Mouse (Mus musculus) T-helper 1 cell (primary cell): ENCODE data around the gene Klhl22.
"Not testable (repeated sequence)": the region's sequence is repeated elsewhere in the genome, so short reads cannot be mapped to it uniquely, and the experiment has no call there.

ENCODE experiments used
- in situ Hi-C: fragments of 300-600 bp; cut with MboI, MseI; formaldehyde crosslinking; loops from one replicate; pipeline ENCODE4 v1.15.1; 2025; ENCODE audit warnings: high pct_unique_total_duplicates

The Klhl22 gene

GRCm38 (mm10) chr16:17759344-17759773, at the start of gene Klhl22:
Gene Klhl22 (plus strand): TSS chr16:17759618.
- in situ Hi-C loops: no loop called here

GRCm38 (mm10) chr16:17717791-17718190, 41.6 kb upstream of the Klhl22 start:
- in situ Hi-C loops: no loop called here

GRCm38 (mm10) chr16:17721114-17721808, 38.2 kb upstream of the Klhl22 start:
- in situ Hi-C loops: no loop called here

GRCm38 (mm10) chr16:17721822-17722460, 37.5 kb upstream of the Klhl22 start:
- in situ Hi-C loops: no loop called here

- in situ Hi-C loops: no loop called here
These were observed 36.7 kb upstream of the Klhl22 start for GRCm38 (mm10) chr16:17722461-17723324.

- in situ Hi-C loops: no loop called here
These were observed 36.1 kb upstream of the Klhl22 start for GRCm38 (mm10) chr16:17723325-17723626.

- in situ Hi-C loops: no loop called here
These were observed 35.0 kb upstream of the Klhl22 start for GRCm38 (mm10) chr16:17724448-17724847.

GRCm38 (mm10) chr16:17727179-17727861, 32.1 kb upstream of the Klhl22 start:
- in situ Hi-C loops: no loop called here

GRCm38 (mm10) chr16:17729974-17730373, 29.4 kb upstream of the Klhl22 start:
- in situ Hi-C loops: no loop called here

GRCm38 (mm10) chr16:17732021-17732420, 27.4 kb upstream of the Klhl22 start:
- in situ Hi-C loops: no loop called here

GRCm38 (mm10) chr16:17732431-17732830, 27.0 kb upstream of the Klhl22 start:
- in situ Hi-C loops: no loop called here

GRCm38 (mm10) chr16:17732841-17733340, 26.5 kb upstream of the Klhl22 start, which contains the start of gene Med15:
Gene Med15 (minus strand): TSS chr16:17732891.
- in situ Hi-C loops: no loop called here

GRCm38 (mm10) chr16:17733646-17734045, 25.8 kb upstream of the Klhl22 start:
- in situ Hi-C loops: no loop called here

GRCm38 (mm10) chr16:17734872-17735271, 24.5 kb upstream of the Klhl22 start:
- in situ Hi-C loops: not testable (repeated sequence)

GRCm38 (mm10) chr16:17736156-17736555, 23.3 kb upstream of the Klhl22 start:
- in situ Hi-C loops: no loop called here

- in situ Hi-C loops: no loop called here
These were observed 19.3 kb upstream of the Klhl22 start for GRCm38 (mm10) chr16:17740080-17740479.

GRCm38 (mm10) chr16:17742810-17743209, 16.6 kb upstream of the Klhl22 start:
- in situ Hi-C loops: no loop called here

GRCm38 (mm10) chr16:17743279-17743678, 16.1 kb upstream of the Klhl22 start:
- in situ Hi-C loops: no loop called here

GRCm38 (mm10) chr16:17744536-17744935, 14.9 kb upstream of the Klhl22 start:
- in situ Hi-C loops: no loop called here

GRCm38 (mm10) chr16:17745067-17745466, 14.4 kb upstream of the Klhl22 start:
- in situ Hi-C loops: no loop called here

- in situ Hi-C loops: no loop called here
These were observed 6.4 kb upstream of the Klhl22 start for GRCm38 (mm10) chr16:17753001-17753400.

GRCm38 (mm10) chr16:17753686-17754085, 5.7 kb upstream of the Klhl22 start:
- in situ Hi-C loops: no loop called here
